ENCODE assay signal across 26 mouse cellular contexts in genomic region chr9:65374468-65375162, GRCm38 (mm10). TPM values are rescaled to one million over a fixed set of nuclear protein-coding genes. Genes with fewer than 3 reads are reported as not detected.
DNase-seq lines count a peak whose midpoint lies in the region; ATAC-seq and TF ChIP-seq lines count a peak whose summit lies in the region.
"Had no signal": no experiment of that assay in that cellular context is flagged by ENCODE, and none has a peak within 500 bp of the region (broad histone marks: within the 10 kb centered on the region; RNA-seq: fewer than 3 reads in every experiment).

No protein-coding gene starts in this region.

- H3K36me3 ChIP-seq in heart, adult 2 months (ENCODE audit: control insufficient read depth, insufficient read depth, low read length): no peaks in the 10 kb centered on the region
- H3K36me3 ChIP-seq in lung, embryonic 16.5 days (ENCODE audit: control insufficient read depth, insufficient read depth, low read length): no peaks in the 10 kb centered on the region
- H3K36me3 ChIP-seq in limb, embryonic 13.5 days: peaks cover 24% of the 10 kb centered on the region

- H3K9me3 ChIP-seq in lung, embryonic 16.5 days (ENCODE audit: control insufficient read depth, low read length): no peaks in the 10 kb centered on the region
- no peaks in the 10 kb centered on the region for H3K9me3 ChIP-seq in limb, embryonic 13.5 days

- H3K27me3 ChIP-seq in heart, adult 2 months (ENCODE audit: control insufficient read depth, insufficient read depth, low read length): no peaks in the 10 kb centered on the region
- H3K27me3 ChIP-seq in lung, embryonic 16.5 days (ENCODE audit: control insufficient read depth, insufficient read depth, low read depth, low read length): no peaks in the 10 kb centered on the region
- H3K27me3 ChIP-seq in limb, embryonic 13.5 days: no peaks in the 10 kb centered on the region
- H3K27me3 ChIP-seq: Patski had no signal

- no peak for TF ChIP-seq CTCF in heart, adult 2 months (IDR thresholded peaks at IDR 0.05)

- H3K79me2 ChIP-seq in heart, adult 2 months (replicated peaks; ENCODE audit: control insufficient read depth, insufficient read depth, low read length): no peaks in the 10 kb centered on the region

- TF ChIP-seq POLR2A in heart, adult 2 months (IDR thresholded peaks at IDR 0.05; ENCODE audit: insufficient read depth, low read depth, low read length): no peak

- no peak overlapping the region for H3K9ac ChIP-seq in heart, adult 2 months (ENCODE audit: low read depth, low read length)
- H3K9ac ChIP-seq in lung, embryonic 16.5 days (ENCODE audit: low read length): no peak overlapping the region
- H3K9ac ChIP-seq in limb, embryonic 13.5 days: peak overlapping the region; percentile 31; the same call in 1 of the 2 replicates

- H3K4me2 ChIP-seq in lung, embryonic 16.5 days (ENCODE audit: low read depth, low read length): no peak overlapping the region
- no peak overlapping the region for H3K4me2 ChIP-seq in limb, embryonic 13.5 days (replicated peaks)
- H3K4me2 ChIP-seq: liver, embryonic 11.5 days had no signal

- H3K27ac ChIP-seq in heart, adult 2 months: peak overlapping the region; percentile 48
- peak overlapping the region; percentile 82 for H3K27ac ChIP-seq in lung, embryonic 16.5 days (ENCODE audit: low read length)
- no peak overlapping the region for H3K27ac ChIP-seq in limb, embryonic 13.5 days
- H3K27ac ChIP-seq: hindbrain, postnatal 0 days had no signal

- intact Hi-C loops in heart, adult 2 months (cut with DNase I): no loop called here
- intact Hi-C loops in heart, postnatal 36 days (cut with DNase I): no loop called here

- DNase-seq in heart, adult 2 months: peak in 1 of 2 experiments; percentile 46
- no peak for DNase-seq in heart, postnatal 36 days
- DNase-seq in lung, postnatal 4 days: no peak
- DNase-seq in gastrocnemius, adult 8-10 months (ENCODE audit: low spot score in 2 of 2): peak; percentile 57 to 80
- no peak for DNase-seq in spleen, postnatal 14 days (ENCODE audit: low spot score in 2 of 2)
- DNase-seq in testis, postnatal 14 days (ENCODE audit: low spot score): no peak
- DNase-seq: cerebellum, postnatal 14 days; kidney, adult 2 months; kidney, postnatal 25 days; lung, postnatal 14 days; thymus, postnatal 36 days had no signal

- TF ChIP-seq EP300 in heart, adult 2 months (IDR thresholded peaks at IDR 0.05; ENCODE audit: insufficient read depth, low read depth, low read length): no peak

- no peak for ATAC-seq in lung, embryonic 16.5 days (ENCODE audit: low read depth)
- no peak for ATAC-seq in limb, embryonic 13.5 days (ENCODE audit: low FRiP score, low read depth)
- ATAC-seq: activated CD4-positive, CD25-positive, alpha-beta regulatory T cell, adult 4 months; forebrain, embryonic 16.5 days; hindbrain, postnatal 0 days; Patski had no signal

- 55% methylated on average over 5 of the region's 5 CpGs for WGBS in heart, adult 2 months
- WGBS in lung, embryonic 16.5 days: 70% methylated on average over 5 of the region's 5 CpGs
- 52% methylated on average over 5 of the region's 5 CpGs for WGBS in limb, embryonic 13.5 days

- no peaks in the 10 kb centered on the region for H3K4me1 ChIP-seq in heart, adult 2 months (ENCODE audit: control insufficient read depth, insufficient read depth, low read length)
- H3K4me1 ChIP-seq in lung, embryonic 16.5 days (replicated peaks; ENCODE audit: control insufficient read depth, insufficient read depth, low read length): no peaks in the 10 kb centered on the region
- no peaks in the 10 kb centered on the region for H3K4me1 ChIP-seq in limb, embryonic 13.5 days

- no peak overlapping the region for H3K4me3 ChIP-seq in heart, adult 2 months
- no peak overlapping the region for H3K4me3 ChIP-seq in lung, embryonic 16.5 days (ENCODE audit: low read length)
- no peak overlapping the region for H3K4me3 ChIP-seq in limb, embryonic 13.5 days
- H3K4me3 ChIP-seq: erythroblast, embryonic 14.5 days had no signal

RNA-seq across cellular contexts. Expression of gene Ubap1l, which starts 13.8 kb away (rescaled TPM):
- total RNA-seq in heart, adult 2 months (2021): under 1 TPM in 1 of 2 experiments, not detected in 1; 0.18 TPM
- 0.15 and 0.18 TPM in 2 replicates for polyA plus RNA-seq in heart, adult 2 months (2012; rRNA removed)
- total RNA-seq in heart, postnatal 36 days (2021): under 1 TPM in 1 of 2 experiments, not detected in 1; 0.25 TPM
- polyA plus RNA-seq in lung, embryonic 16.5 days (2015; fragmentation: Nextera tagmentation; extraction: Ambion mirVana): 0.35 TPM in 1 of 2 replicates, not detected in the other
- total RNA-seq in gastrocnemius, adult 8-10 months (2022): under 1 TPM in 3 of 4 experiments, not detected in 1; 0.31 to 0.52 (median 0.46) TPM
- polyA plus RNA-seq in limb, embryonic 13.5 days (2015; fragmentation: Nextera tagmentation; extraction: Ambion mirVana): 0.42 and 0.49 TPM in 2 replicates
- total RNA-seq: hematopoietic stem cell, adult 5-6 weeks had no signal
- polyA plus RNA-seq: activated CD4-positive, CD25-positive, alpha-beta regulatory T cell, adult 4 months had no signal

RNA-seq across cellular contexts. Expression of gene Kbtbd13, which starts 16.8 kb away (rescaled TPM):
- total RNA-seq in heart, adult 2 months (2021): 1 to 10 TPM; 2.1 to 2.6 TPM
- 2.4 and 4.0 TPM in 2 replicates for polyA plus RNA-seq in heart, adult 2 months (2012; rRNA removed)
- 1 to 10 TPM; 2.2 to 2.4 TPM for total RNA-seq in heart, postnatal 36 days (2021)
- 4.7 and 4.8 TPM in 2 replicates for polyA plus RNA-seq in lung, embryonic 16.5 days (2015; fragmentation: Nextera tagmentation; extraction: Ambion mirVana)
- 10 to 100 TPM in 3 of 4 experiments, 1 to 10 TPM in 1; 9.8 to 12.3 (median 11.4) TPM for total RNA-seq in gastrocnemius, adult 8-10 months (2022)
- 1.4 and 1.6 TPM in 2 replicates for polyA plus RNA-seq in limb, embryonic 13.5 days (2015; fragmentation: Nextera tagmentation; extraction: Ambion mirVana)
- polyA plus RNA-seq: activated CD4-positive, CD25-positive, alpha-beta regulatory T cell, adult 4 months; C2C12; erythroblast, embryonic 14.5 days had no signal

RNA-seq across cellular contexts. Expression of gene Rasl12, which starts 23.7 kb away (rescaled TPM):
- total RNA-seq in heart, adult 2 months (2021): 1 to 10 TPM; 7.2 to 8.3 TPM
- polyA plus RNA-seq in heart, adult 2 months (2012; rRNA removed): 19.8 and 20.5 TPM in 2 replicates
- total RNA-seq in heart, postnatal 36 days (2021): 1 to 10 TPM; 8.4 to 9.2 TPM
- polyA plus RNA-seq in lung, embryonic 16.5 days (2015; fragmentation: Nextera tagmentation; extraction: Ambion mirVana): 53.8 and 55.8 TPM in 2 replicates
- 1 to 10 TPM; 2.1 to 3.8 (median 2.2) TPM for total RNA-seq in gastrocnemius, adult 8-10 months (2022)
- 9.7 and 11.1 TPM in 2 replicates for polyA plus RNA-seq in limb, embryonic 13.5 days (2015; fragmentation: Nextera tagmentation; extraction: Ambion mirVana)

RNA-seq across cellular contexts. Expression of gene Pdcd7, which starts 28.7 kb away (rescaled TPM):
- total RNA-seq in heart, adult 2 months (2021): 10 to 100 TPM; 13.6 to 13.9 TPM
- polyA plus RNA-seq in heart, adult 2 months (2012; rRNA removed): 6.6 and 9.7 TPM in 2 replicates
- total RNA-seq in heart, postnatal 36 days (2021): 10 to 100 TPM; 13.4 to 14.7 TPM
- 3.9 and 4.9 TPM in 2 replicates for polyA plus RNA-seq in lung, embryonic 16.5 days (2015; fragmentation: Nextera tagmentation; extraction: Ambion mirVana)
- 10 to 100 TPM; 12.1 to 19.7 (median 15.0) TPM for total RNA-seq in gastrocnemius, adult 8-10 months (2022)
- polyA plus RNA-seq in limb, embryonic 13.5 days (2015; fragmentation: Nextera tagmentation; extraction: Ambion mirVana): 10.4 and 10.6 TPM in 2 replicates

RNA-seq across cellular contexts. Expression of gene Slc51b, which starts 48.1 kb away (rescaled TPM):
- total RNA-seq in heart, adult 2 months (2021): not detected
- not detected in 2 replicates for polyA plus RNA-seq in heart, adult 2 months (2012; rRNA removed)
- total RNA-seq in heart, postnatal 36 days (2021): not detected
- not detected in 2 replicates for polyA plus RNA-seq in lung, embryonic 16.5 days (2015; fragmentation: Nextera tagmentation; extraction: Ambion mirVana)
- total RNA-seq in gastrocnemius, adult 8-10 months (2022): not detected
- polyA plus RNA-seq in limb, embryonic 13.5 days (2015; fragmentation: Nextera tagmentation; extraction: Ambion mirVana): not detected in 2 replicates
- total RNA-seq: gastrocnemius, postnatal 36 days; hematopoietic stem cell, adult 5-6 weeks; hindbrain, postnatal 0 days; layer of hippocampus, postnatal 10 days; left cerebral cortex, postnatal 14 days had no signal
- polyA plus RNA-seq: activated CD4-positive, CD25-positive, alpha-beta regulatory T cell, adult 4 months; C2C12; erythroblast, embryonic 14.5 days; forebrain, embryonic 16.5 days; hindbrain, postnatal 0 days; liver, embryonic 11.5 days; neural tube, embryonic 11.5 days; testis, adult 2 months had no signal

Comparison
In these comparisons a context has a peak if more than half of its experiments do, and no peak if none do; other contexts are left out.
1. DNase-seq: peak in gastrocnemius, adult 8-10 months (2 of 2); none in heart, postnatal 36 days (0 of 2), lung, postnatal 4 days (0 of 2), spleen, postnatal 14 days (0 of 2) and testis, postnatal 14 days (single experiment).